Mouse (Mus musculus) kidney, postnatal 0 days (tissue): Measurements from ENCODE around the gene Ccl2. TPM values are rescaled to one million over a fixed set of nuclear protein-coding genes. Genes with fewer than 3 reads are reported as not detected.
A peak's percentile ranks its signal among the peaks of the same experiment; 100 is the strongest.

Experiments used
- ATAC-seq: fragments of 200-750 bp; cut with Nextera tagmentation; replicated peaks from 2 replicates; pipeline ENCODE4 v1.8.0; 2017; ENCODE audit warnings: low read depth, moderate number of reproducible peaks, moderate TSS enrichment, moderate library complexity; ENCODE audit not compliant: low FRiP score
- DNase-seq: peaks from one replicate; pipeline ENCODE4 v3.0.0-alpha.2; 2016; ENCODE audit warnings: low spot score
- H3K27ac ChIP-seq: fragments of 300-500 bp; sonication (generic); 2 replicates; pipeline ENCODE4 v1.5.1; 2014; ENCODE audit warnings: mild to moderate bottlenecking
- H3K27me3 ChIP-seq: fragments of 300-500 bp; sonication (generic); 2 replicates; pipeline ENCODE4 v1.6.1; 2014; ENCODE audit warnings: low read length, mixed read lengths; ENCODE audit not compliant: insufficient read depth
- H3K36me3 ChIP-seq: fragments of 300-500 bp; sonication (generic); 2 replicates; pipeline ENCODE4 v1.6.1; 2014; ENCODE audit warnings: low read length, mixed read lengths; ENCODE audit not compliant: insufficient read depth
- H3K4me1 ChIP-seq: fragments of 300-500 bp; sonication (generic); replicated peaks from 2 replicates; pipeline ENCODE4 v1.6.1; 2014; ENCODE audit warnings: antibody characterized with exemption, low read length, mixed read lengths; ENCODE audit not compliant: insufficient read depth
- H3K4me2 ChIP-seq: fragments of 300-500 bp; sonication (generic); 2 replicates; pipeline ENCODE4 v1.6.1; 2014; ENCODE audit warnings: mild to moderate bottlenecking, low read length, moderate library complexity, mixed read lengths
- H3K4me3 ChIP-seq: fragments of 300-500 bp; sonication (generic); replicated peaks from 2 replicates; pipeline ENCODE4 v1.5.1; 2014; ENCODE audit warnings: low read depth, low read length
- H3K9ac ChIP-seq: fragments of 300-500 bp; sonication (generic); 2 replicates; pipeline ENCODE4 v1.6.1; 2014; ENCODE audit warnings: low read depth, low read length
- H3K9me3 ChIP-seq: fragments of 300-500 bp; sonication (generic); replicated peaks from 2 replicates; pipeline ENCODE4 v1.6.1; 2016; ENCODE audit warnings: low read length, inconsistent platforms, mixed read lengths
- CTCF ChIP-seq: IDR thresholded peaks from 2 replicates; pipeline ENCODE4 v1.5.1; 2016; ENCODE audit warnings: antibody characterized with exemption, low read depth, mild to moderate bottlenecking, moderate library complexity
- WGBS: fragments of 180-500 bp; shearing (Covaris S2); extraction: QIAGEN DNeasy Blood & Tissue Kit; methylation state at CpG from one replicate; pipeline ENCODE4 v1.1.7; 2014; 5-methylcytosine and 5-hydroxymethylcytosine counted together
- polyA plus RNA-seq: library from polyadenylated mRNA; unstranded; fragments of >200 nt; fragmentation: Nextera tagmentation; extraction: Ambion mirVana; gene quantifications from 2 replicates; pipeline ENCODE4 v1.2.1, GENCODE M21; 2015

Ccl2 gene
- polyA plus RNA-seq, 1 experiment from 2014 or later, result 2.4 TPM

DNA sequence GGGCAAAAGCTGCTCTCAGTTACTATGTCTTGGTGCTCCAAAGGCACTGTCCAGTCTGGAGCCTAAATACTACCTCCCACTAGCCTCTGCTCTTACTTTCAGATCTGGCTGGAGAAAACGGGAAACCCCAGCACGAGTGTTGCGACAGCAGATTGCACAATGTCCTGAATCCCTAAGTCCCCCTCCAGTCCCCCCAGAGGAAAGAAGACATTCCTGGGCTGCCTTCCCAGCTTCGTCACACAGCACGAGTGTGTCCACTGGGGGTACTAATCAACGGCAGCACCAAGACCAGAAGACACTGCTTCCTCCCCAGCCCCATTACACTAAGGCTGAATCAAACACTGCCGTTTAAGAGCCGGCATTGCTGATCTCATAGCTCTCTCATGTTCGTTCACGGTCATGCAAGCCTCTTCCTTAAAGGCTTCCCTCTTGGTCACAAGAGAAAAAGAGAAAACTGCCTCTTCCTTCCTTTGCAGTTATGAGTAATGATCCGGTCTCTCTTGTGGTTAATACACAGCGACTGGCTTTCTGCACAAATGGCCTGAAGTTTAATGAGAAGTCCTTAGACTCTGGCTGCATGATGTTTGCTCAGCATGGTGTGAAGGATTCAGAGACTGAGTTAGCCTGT is 28.5 kb upstream of the Ccl2 start:
- H3K36me3 ChIP-seq, result no peaks in the 10 kb centered on the region
- H3K27me3 ChIP-seq, result no peaks in the 10 kb centered on the region
- H3K27ac ChIP-seq, result no peak overlapping the region
- H3K4me1 ChIP-seq, result no peaks in the 10 kb centered on the region
- WGBS, result 49% methylated on average over 12 of the region's 12 CpGs
- TF ChIP-seq CTCF, result peak; percentile 5; the same call in 1 of the 2 replicates
- no peak overlapping the region for H3K4me2 ChIP-seq
- H3K4me3 ChIP-seq, result no peak overlapping the region
- H3K9me3 ChIP-seq, result no peaks in the 10 kb centered on the region
- H3K9ac ChIP-seq, result no peak overlapping the region
- ATAC-seq (no peak), DNase-seq (peak; percentile 73)

DNA sequence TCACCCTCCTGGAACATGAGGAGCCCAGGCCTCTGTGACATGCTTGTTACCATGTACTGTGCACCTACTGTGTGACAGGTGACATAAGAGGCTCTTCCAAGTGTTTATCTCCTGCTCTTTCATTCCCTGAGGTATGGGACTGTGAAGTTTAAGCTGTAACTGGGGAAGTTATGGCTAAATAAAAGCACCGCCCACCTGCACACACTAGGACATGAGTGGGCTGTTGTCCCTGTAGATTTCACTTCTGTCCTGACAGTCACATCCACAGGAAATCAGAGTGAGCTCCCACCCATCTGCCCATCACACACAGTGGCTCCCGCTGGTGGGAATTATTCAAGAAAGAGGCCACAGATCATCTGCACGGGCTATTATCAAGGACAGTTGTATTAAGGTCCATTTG is 25.3 kb upstream of the Ccl2 start:
- no peak for TF ChIP-seq CTCF
- Histone ChIP-seq H3K9ac (no peak overlapping the region), H3K4me1 (no peaks in the 10 kb centered on the region), H3K4me2 (no peak overlapping the region), H3K27ac (no peak overlapping the region), H3K9me3 (no peaks in the 10 kb centered on the region), H3K27me3 (no peaks in the 10 kb centered on the region), H3K4me3 (no peak overlapping the region), H3K36me3 (no peaks in the 10 kb centered on the region)
- ATAC-seq, result no peak
- DNase-seq, result no peak
- WGBS, result 89% methylated on average over 3 of the region's 3 CpGs

DNA sequence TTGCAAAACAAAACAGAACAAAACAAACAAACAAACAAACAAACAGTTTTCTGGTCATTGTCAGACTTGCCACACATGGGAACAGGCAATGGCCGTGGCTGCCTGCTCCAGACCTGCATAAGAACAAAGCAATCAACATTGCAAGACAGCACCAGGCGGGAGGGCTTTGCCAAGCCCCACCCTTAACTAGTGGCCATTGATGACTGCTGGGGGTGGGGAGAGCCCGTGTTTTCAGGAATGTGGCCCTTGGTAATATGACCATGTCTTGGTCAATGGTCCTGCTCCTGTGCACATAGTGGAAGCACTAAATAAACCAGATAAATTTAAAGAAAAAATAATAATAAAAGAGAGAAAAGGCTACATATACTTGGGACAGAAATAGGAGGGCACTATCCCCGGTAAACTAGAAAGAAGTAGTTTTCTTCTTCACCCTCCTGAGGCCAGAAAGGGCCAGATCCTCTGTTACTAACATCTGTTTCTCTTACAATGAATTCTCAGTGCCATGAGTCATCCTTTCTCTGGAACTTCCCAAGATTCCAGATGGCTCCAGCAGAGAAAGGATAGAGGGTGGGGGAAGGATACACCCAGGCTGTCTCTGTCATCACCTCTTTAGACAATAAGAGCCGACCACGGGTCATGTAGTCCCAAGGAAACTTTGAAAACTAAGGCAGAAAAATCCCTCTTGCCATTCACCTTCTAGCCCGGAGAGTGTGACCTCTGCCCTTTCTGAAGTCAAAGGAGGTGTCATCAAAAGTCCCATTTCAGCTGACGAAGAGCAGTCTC is 23.8 kb upstream of the Ccl2 start:
- no peaks in the 10 kb centered on the region for H3K36me3 ChIP-seq
- DNase-seq (no peak), ATAC-seq (no peak)
- no peak overlapping the region for H3K4me2 ChIP-seq
- no peak overlapping the region for H3K9ac ChIP-seq
- 59% methylated on average over 8 of the region's 8 CpGs for WGBS
- H3K4me3 ChIP-seq, result no peak overlapping the region
- H3K4me1 ChIP-seq, result no peaks in the 10 kb centered on the region
- H3K27ac ChIP-seq, result no peak overlapping the region
- H3K27me3 ChIP-seq, result no peaks in the 10 kb centered on the region
- no peak for TF ChIP-seq CTCF
- H3K9me3 ChIP-seq, result no peaks in the 10 kb centered on the region

DNA sequence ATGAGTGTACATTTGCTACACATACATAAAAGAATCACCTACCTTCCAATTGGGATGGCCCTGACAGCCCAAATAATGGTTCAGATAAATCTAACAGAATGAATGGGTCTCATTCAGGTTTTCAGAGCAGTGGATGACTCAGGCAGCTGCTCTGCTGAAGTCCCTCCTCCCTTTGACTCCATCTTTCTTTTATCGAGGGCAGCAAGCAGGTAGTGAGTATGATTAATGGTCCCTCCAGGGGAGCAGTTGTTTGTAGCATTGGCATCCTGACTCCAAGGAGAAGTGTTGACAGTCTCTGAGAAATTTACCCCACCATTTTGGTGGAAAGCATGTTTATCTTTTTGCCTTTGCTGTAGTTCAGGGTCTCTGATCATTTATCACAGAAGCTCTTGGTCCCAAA is 21.6 kb upstream of the Ccl2 start:
- TF ChIP-seq CTCF, result no peak
- Histone ChIP-seq H3K4me1 (no peaks in the 10 kb centered on the region), H3K27ac (no peak overlapping the region), H3K4me2 (no peak overlapping the region), H3K27me3 (no peaks in the 10 kb centered on the region), H3K4me3 (no peak overlapping the region), H3K9me3 (no peaks in the 10 kb centered on the region), H3K9ac (no peak overlapping the region), H3K36me3 (no peaks in the 10 kb centered on the region)
- WGBS, result 27% methylated on average over 1 of the region's 1 CpGs
- DNase-seq (no peak), ATAC-seq (no peak)

DNA sequence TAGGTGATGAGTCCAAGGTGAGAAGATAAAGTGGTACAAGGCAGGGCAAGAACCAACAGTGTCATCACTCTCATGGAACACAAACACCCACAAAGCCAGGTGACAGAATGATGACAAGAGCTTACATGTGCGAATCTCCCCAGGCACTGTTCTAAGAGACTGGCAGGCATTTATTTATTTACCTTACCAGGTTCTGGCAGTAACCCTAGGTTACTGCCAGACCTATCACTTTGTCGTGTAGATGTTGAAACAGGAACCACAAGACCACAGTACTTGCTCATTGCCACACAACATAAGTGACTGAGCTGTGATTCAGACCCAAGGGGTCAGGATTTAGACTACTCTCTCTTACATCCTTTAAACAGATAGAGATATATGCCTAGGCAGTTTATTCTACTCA is 20.3 kb upstream of the Ccl2 start:
- no peak for TF ChIP-seq CTCF
- no peak for ATAC-seq
- 63% methylated on average over 2 of the region's 2 CpGs for WGBS

DNA sequence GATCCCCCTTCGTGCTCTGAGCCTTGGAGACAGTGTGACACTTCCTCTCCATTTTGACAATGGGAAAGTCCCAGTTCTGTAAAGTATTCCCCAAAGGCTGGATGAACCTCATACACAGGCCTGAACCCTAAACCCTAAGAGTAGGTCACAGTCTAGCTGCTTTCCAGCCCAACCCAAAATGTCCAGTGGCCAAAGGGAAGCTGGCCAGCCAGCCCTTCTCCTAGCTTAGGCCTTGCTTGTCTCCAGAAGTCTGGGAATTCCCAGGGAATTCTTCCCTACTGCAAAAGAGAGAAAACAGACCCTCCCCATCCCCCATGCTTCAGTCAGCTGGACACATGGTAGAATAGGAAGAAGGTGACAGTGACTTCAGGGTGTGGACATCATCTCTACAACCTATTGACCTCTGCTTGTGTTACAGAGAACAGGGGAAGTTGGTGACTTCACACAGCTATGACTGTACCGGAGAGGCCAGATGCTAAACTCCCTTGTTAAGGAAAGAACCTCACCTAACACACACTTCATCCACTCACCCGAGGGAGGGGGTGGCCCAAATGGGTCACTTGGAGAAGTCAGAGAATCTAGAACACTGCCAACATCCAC is 19.1 kb upstream of the Ccl2 start:
- H3K9me3 ChIP-seq, result no peaks in the 10 kb centered on the region
- 73% methylated on average over 3 of the region's 3 CpGs for WGBS
- no peak overlapping the region for H3K27ac ChIP-seq
- no peak overlapping the region for H3K9ac ChIP-seq
- no peaks in the 10 kb centered on the region for H3K36me3 ChIP-seq
- ATAC-seq (no peak), DNase-seq (no peak)
- no peaks in the 10 kb centered on the region for H3K4me1 ChIP-seq
- no peak overlapping the region for H3K4me2 ChIP-seq
- H3K4me3 ChIP-seq, result no peak overlapping the region
- no peaks in the 10 kb centered on the region for H3K27me3 ChIP-seq
- no peak for TF ChIP-seq CTCF

More for the DNA sequence above, 20.3 kb upstream of the Ccl2 start:
- Histone ChIP-seq H3K9ac (no peak overlapping the region), H3K27ac (no peak overlapping the region), H3K36me3 (no peaks in the 10 kb centered on the region), H3K4me2 (no peak overlapping the region), H3K9me3 (no peaks in the 10 kb centered on the region), H3K27me3 (no peaks in the 10 kb centered on the region), H3K4me3 (no peak overlapping the region), H3K4me1 (no peaks in the 10 kb centered on the region)
- DNase-seq, result no peak
